Mouse (Mus musculus) intestine, postnatal 0 days (tissue): ENCODE measurements around the gene Gm6096. TPM values are rescaled to one million over a fixed set of nuclear protein-coding genes. Genes with fewer than 3 reads are reported as not detected.
A peak's percentile ranks its signal among the peaks of the same experiment; 100 is the strongest.

Experiments used
- ATAC-seq: fragments of 200-750 bp; cut with Nextera tagmentation; 2 replicates; pipeline ENCODE4 v1.8.0; 2017; ENCODE audit warnings: mild to moderate bottlenecking, moderate TSS enrichment, moderate library complexity
- H3K27ac ChIP-seq: fragments of 300-500 bp; sonication (generic); 2 replicates; pipeline ENCODE4 v1.5.1; 2014; ENCODE audit warnings: mild to moderate bottlenecking, low read depth, low read length, moderate library complexity
- H3K27me3 ChIP-seq: fragments of 300-500 bp; sonication (generic); replicated peaks from 2 replicates; pipeline ENCODE4 v1.6.1; 2014; ENCODE audit warnings: low read length, mixed read lengths; ENCODE audit not compliant: control insufficient read depth, insufficient read depth
- H3K36me3 ChIP-seq: fragments of 300-500 bp; sonication (generic); 2 replicates; pipeline ENCODE4 v1.6.1; 2014; ENCODE audit warnings: mild to moderate bottlenecking, moderate library complexity; ENCODE audit not compliant: control insufficient read depth, insufficient read depth
- H3K4me1 ChIP-seq: fragments of 300-500 bp; sonication (generic); replicated peaks from 2 replicates; pipeline ENCODE4 v1.6.1; 2014; ENCODE audit warnings: antibody characterized with exemption, low read length, mixed read lengths; ENCODE audit not compliant: control insufficient read depth, insufficient read depth
- H3K4me2 ChIP-seq: fragments of 300-500 bp; sonication (generic); replicated peaks from 2 replicates; pipeline ENCODE4 v1.6.1; 2014; ENCODE audit warnings: low read depth, mild to moderate bottlenecking, moderate library complexity
- H3K4me3 ChIP-seq: fragments of 300-500 bp; sonication (generic); 2 replicates; pipeline ENCODE4 v1.5.1; 2014; ENCODE audit warnings: low read depth, low read length
- H3K9ac ChIP-seq: fragments of 300-500 bp; sonication (generic); 2 replicates; pipeline ENCODE4 v1.6.1; 2014; ENCODE audit warnings: mild to moderate bottlenecking, low read depth, low read length
- H3K9me3 ChIP-seq: fragments of 300-500 bp; sonication (generic); 2 replicates; pipeline ENCODE4 v1.6.1; 2016; ENCODE audit warnings: mixed run types; ENCODE audit not compliant: control insufficient read depth
- CTCF ChIP-seq: sonication (generic); IDR thresholded peaks from 2 replicates; pipeline ENCODE4 v1.5.1; 2016; ENCODE audit warnings: low read depth, mild to moderate bottlenecking, control low read depth, antibody characterized with exemption, moderate library complexity
- WGBS: fragments of 180-500 bp; shearing (Covaris S2); extraction: QIAGEN DNeasy Blood & Tissue Kit; methylation state at CpG from one replicate; pipeline ENCODE4 v1.1.7; 2014; 5-methylcytosine and 5-hydroxymethylcytosine counted together
- polyA plus RNA-seq: library from polyadenylated mRNA; unstranded; fragments of >200 nt; fragmentation: Nextera tagmentation; extraction: Ambion mirVana; gene quantifications from 2 replicates; pipeline ENCODE4 v1.2.1, GENCODE M21; 2015

Gm6096 gene
- polyA plus RNA-seq, 1 experiment from 2014 or later = not detected

DNA sequence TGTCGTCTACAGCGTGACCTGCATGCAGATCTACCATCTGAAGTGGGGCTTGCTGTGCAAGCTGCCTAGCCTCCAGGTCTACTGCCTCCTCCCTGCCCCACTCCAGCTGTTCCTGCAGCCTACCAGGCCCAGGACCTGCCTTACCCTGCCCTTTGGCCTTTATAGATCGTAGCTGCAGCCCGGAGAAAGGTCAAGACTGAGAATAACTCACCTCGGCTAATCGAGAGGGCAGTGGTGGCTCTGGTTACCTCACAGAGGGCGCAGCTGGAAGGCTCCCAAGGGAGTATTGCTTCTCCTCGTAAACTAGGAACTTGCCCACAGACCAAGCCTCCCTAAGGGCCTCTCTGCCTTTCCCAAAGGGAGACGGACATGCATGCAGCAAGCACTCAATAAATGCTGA lies 35.4 kb upstream of the Gm6096 start:
- Histone ChIP-seq H3K9ac (no peak overlapping the region), H3K4me3 (no peak overlapping the region), H3K9me3 (no peaks in the 10 kb centered on the region), H3K27me3 (no peaks in the 10 kb centered on the region), H3K36me3 (peaks cover 85% of the 10 kb centered on the region), H3K27ac (peak overlapping the region; percentile 21; the same call in 1 of the 2 replicates), H3K4me2 (no peak overlapping the region), H3K4me1 (no peaks in the 10 kb centered on the region)
- TF ChIP-seq CTCF = no peak
- ATAC-seq = peak; percentile 24
- WGBS = 64% methylated on average over 9 of the region's 9 CpGs

DNA sequence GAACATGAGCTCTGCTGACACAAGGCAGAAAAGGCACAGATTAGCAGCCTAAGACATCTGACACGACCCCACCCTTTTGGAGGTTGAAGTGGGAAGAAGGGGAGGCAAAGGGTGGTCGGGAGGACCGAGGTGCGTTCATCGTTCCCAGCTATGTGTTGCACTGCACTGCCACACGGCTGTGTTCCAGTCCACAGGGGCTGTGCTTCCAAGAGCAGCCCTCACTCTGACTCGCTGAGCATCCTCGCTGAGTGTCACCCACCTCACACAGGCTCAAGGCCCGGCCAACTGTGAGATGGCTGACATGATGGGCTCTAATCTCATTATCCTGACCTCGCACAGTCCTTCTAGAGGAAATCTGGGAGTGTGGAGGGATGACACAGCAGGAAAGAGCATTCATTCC lies 34.4 kb upstream of the Gm6096 start:
- Histone ChIP-seq H3K9me3 (no peaks in the 10 kb centered on the region), H3K36me3 (peaks cover 84% of the 10 kb centered on the region), H3K9ac (no peak overlapping the region), H3K4me2 (no peak overlapping the region), H3K4me1 (no peaks in the 10 kb centered on the region), H3K27me3 (no peaks in the 10 kb centered on the region), H3K4me3 (no peak overlapping the region), H3K27ac (no peak overlapping the region)
- no peak for ATAC-seq
- 93% methylated on average over 10 of the region's 10 CpGs for WGBS
- TF ChIP-seq CTCF = no peak

DNA sequence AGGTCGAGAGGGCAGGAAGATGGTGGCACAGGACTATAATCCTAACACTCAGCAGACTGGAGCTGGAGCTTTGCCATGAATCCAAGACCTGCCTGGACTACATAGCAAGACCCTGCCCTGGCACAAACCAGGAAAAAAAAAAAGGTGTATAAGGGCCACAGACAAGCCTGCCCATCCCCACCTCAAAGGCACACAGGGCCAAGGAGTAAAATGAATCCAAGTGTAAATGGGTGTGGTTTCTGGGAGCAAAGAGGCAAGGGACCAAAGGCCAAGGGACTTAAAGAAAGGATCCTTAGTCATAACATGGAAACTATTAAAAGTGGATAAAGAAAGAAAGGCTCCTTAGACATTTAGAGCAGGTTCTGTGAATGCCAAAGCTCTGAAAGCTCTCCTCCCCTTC lies 32.3 kb upstream of the Gm6096 start:
- Histone ChIP-seq H3K9me3 (no peaks in the 10 kb centered on the region), H3K27ac (no peak overlapping the region), H3K36me3 (peaks cover 84% of the 10 kb centered on the region), H3K4me1 (no peaks in the 10 kb centered on the region), H3K4me3 (no peak overlapping the region), H3K27me3 (no peaks in the 10 kb centered on the region), H3K4me2 (no peak overlapping the region), H3K9ac (no peak overlapping the region)
- ATAC-seq = no peak
- whole genome bisulfite sequencing = 78% methylated on average over 1 of the region's 1 CpGs
- TF ChIP-seq CTCF = no peak

DNA sequence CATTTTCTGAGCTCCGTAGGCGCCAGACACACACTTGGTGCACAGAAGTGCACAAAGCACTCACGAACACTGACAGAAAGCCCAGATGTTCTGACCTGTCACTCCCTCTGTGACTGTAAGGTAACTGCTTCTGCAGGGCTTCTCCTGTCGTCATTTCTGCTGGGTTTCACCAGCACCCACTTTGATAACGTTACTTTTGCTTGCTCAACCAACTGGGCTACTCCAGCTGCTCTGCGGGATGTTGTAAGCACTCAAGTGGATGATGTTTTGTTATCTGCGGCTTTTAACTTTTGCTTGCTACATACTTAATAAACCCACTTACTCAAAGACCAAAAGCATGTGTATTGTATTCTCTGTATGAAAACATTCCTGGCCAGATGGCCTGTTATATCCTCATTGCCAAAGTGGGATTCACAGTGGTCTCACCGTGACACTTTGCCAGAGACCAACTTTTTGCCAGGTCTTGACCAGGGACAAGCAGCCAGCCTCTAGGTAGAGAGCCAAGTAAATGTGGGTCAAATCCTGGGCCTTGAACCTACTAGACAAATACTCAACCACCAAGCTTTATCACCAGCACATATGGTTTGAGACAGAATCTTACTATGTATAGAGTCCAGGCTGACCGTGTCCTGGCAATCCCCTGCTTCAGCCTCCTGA lies 29.1 kb upstream of the Gm6096 start:
- H3K27me3 ChIP-seq = no peaks in the 10 kb centered on the region
- no peak for TF ChIP-seq CTCF
- H3K27ac ChIP-seq = no peak overlapping the region
- no peaks in the 10 kb centered on the region for H3K9me3 ChIP-seq
- no peaks in the 10 kb centered on the region for H3K4me1 ChIP-seq
- no peak for ATAC-seq
- H3K4me2 ChIP-seq = no peak overlapping the region
- no peak overlapping the region for H3K4me3 ChIP-seq
- peaks cover 82% of the 10 kb centered on the region for H3K36me3 ChIP-seq
- WGBS = 84% methylated on average over 9 of the region's 9 CpGs
- H3K9ac ChIP-seq = no peak overlapping the region

DNA sequence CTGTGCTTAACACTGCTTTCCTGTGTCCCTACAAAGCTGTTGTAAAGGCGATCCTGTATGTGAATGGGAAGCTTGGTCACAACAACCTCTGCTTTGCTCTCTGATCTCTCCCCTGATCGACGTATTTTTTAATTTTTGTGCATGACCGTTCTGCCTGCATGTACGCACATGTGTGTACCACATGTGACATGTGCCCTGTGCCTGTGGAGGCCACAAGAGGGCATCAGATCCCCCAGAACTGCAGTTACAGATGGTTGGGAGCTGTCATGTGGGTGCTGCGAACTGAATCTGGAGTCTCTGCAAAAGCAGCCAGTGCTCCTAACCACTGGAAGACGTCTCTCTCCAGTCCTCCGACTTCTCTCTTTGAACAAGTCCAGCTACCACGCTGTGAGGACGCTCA lies 28.5 kb upstream of the Gm6096 start:
- Histone ChIP-seq H3K36me3 (peaks cover 81% of the 10 kb centered on the region), H3K27ac (no peak overlapping the region), H3K4me2 (no peak overlapping the region), H3K4me1 (no peaks in the 10 kb centered on the region), H3K27me3 (no peaks in the 10 kb centered on the region), H3K4me3 (no peak overlapping the region), H3K9me3 (no peaks in the 10 kb centered on the region), H3K9ac (no peak overlapping the region)
- no peak for ATAC-seq
- WGBS = 94% methylated on average over 10 of the region's 10 CpGs
- TF ChIP-seq CTCF = peak; percentile 36

DNA sequence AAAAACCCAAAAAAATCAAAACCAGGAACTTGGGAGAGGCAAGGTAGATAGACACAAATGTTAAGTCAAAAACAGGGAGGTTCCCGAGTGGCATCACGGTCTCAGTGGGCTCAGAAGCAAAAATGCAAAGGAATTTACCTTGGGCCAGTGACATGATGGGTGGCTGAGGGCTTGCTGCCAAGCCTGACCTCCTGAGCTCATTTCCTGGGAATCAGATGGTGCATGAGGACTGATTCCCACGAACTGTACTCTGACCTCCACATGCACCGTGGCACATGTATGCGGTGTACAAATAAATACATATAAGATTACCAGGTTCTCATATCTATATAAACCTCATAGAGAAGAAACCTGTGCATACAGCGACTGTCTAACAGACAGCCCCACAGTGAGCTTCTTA lies 26.5 kb upstream of the Gm6096 start:
- Histone ChIP-seq H3K9ac (no peak overlapping the region), H3K4me2 (no peak overlapping the region), H3K36me3 (peaks cover 70% of the 10 kb centered on the region), H3K4me1 (0 out of 2 replicates have a peak, but pooled peaks cover 5% of the 10 kb centered on the region), H3K27ac (no peak overlapping the region), H3K4me3 (no peak overlapping the region), H3K9me3 (no peaks in the 10 kb centered on the region), H3K27me3 (no peaks in the 10 kb centered on the region)
- no peak for TF ChIP-seq CTCF
- no peak for ATAC-seq
- WGBS = 77% methylated on average over 6 of the region's 6 CpGs

DNA sequence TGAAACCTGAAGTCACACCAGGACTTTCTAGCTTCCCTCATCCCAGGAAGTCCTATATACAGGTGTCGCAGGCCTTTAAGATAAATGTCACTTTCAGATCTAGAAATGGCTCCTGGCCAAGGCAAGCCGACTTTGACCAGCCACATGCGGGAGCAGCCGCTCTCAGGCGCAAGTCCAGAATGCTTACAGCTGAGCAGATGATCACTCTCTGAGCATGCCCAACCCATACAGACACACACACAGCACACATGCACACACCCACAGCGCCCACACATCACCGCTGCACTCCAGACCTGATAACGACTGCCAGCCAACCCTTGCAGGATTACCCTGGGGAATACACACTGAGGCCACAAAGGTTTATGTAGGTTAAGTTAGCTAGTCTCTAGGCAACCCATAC lies 24.8 kb upstream of the Gm6096 start:
- H3K36me3 ChIP-seq = peaks cover 53% of the 10 kb centered on the region

More for the DNA sequence above, 24.8 kb upstream of the Gm6096 start:
- ATAC-seq = peak; percentile 79
- H3K27ac ChIP-seq = peak overlapping the region; percentile 68
- no peak for TF ChIP-seq CTCF
- peak overlapping the region; percentile 13; the same call in 1 of the 2 replicates for H3K4me2 ChIP-seq
- no peak overlapping the region for H3K9ac ChIP-seq
- H3K27me3 ChIP-seq = no peaks in the 10 kb centered on the region
- no peak overlapping the region for H3K4me3 ChIP-seq
- 0 out of 2 replicates have a peak, but pooled peaks cover 5% of the 10 kb centered on the region for H3K4me1 ChIP-seq
- no peaks in the 10 kb centered on the region for H3K9me3 ChIP-seq
- 21% methylated on average over 8 of the region's 8 CpGs for whole genome bisulfite sequencing
